Mouse (Mus musculus): ENCODE results near the gene Smyd2. TPM values are rescaled to one million over a fixed set of nuclear protein-coding genes. Genes with fewer than 3 reads are reported as not detected.

Smyd2 gene
- total and polyA plus RNA-seq, 3 experiments: 79.9 to 119 (median 84.7) TPM

DNA sequence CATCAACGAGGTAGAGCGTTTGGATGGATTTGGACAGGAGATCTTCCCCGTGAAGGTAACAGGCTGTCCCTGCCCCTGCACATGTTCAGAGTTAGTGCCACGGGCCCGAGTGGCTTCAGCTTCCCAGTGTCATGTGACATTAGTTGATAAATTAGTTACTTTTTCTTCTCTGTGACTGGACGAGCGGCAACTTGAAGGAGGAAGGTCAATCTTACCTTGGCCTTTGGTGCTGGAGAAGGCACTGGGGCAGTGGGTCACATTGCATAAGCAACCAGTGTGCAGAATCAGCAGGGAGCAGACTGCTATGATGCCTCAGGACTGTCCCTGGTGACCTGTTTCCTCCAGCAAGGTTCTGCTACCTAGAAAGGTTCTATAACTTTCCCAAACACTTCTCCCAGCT, 88.8 kb downstream of the Smyd2 start:
- Histone ChIP-seq H3K9me3 (replicated peaks; ENCODE audit: low read length) (no peaks in the 10 kb centered on the region), H3K4me3 (replicated peaks in 1 of 3; ENCODE audit: low read depth in 2 of 3, low read length in 2 of 3, poor library complexity in 1 of 3) (no peak overlapping the region), H3K79me2 (replicated peaks; ENCODE audit: control insufficient read depth, extremely low read depth, insufficient read depth, poor library complexity, severe bottlenecking) (no peaks in the 10 kb centered on the region), H3K4me1 (ENCODE audit: control insufficient read depth in 1 of 2, insufficient read depth in 2 of 2) (peaks cover 9 to 17% of the 10 kb centered on the region in 2 experiments), H3K9ac (ENCODE audit: insufficient read depth, low read depth) (no peak overlapping the region), H3K27ac (ENCODE audit: insufficient read depth, low read depth) (no peak overlapping the region), H3K4me2 (ENCODE audit: insufficient read depth, low read depth, poor library complexity, severe bottlenecking) (no peak overlapping the region), H3K36me3 (replicated peaks in 1 of 2; ENCODE audit: control insufficient read depth in 1 of 2, insufficient read depth in 1 of 2, low read length in 1 of 2) (no peaks in the 10 kb centered on the region), H3K27me3 (replicated peaks) (no peaks in the 10 kb centered on the region)
- no peak for DNase-seq (ENCODE audit: extremely low read depth)
- TF ChIP-seq TCF12 (IDR thresholded peaks at IDR 0.05; ENCODE audit: low read depth, low read length): no peak
- no peak for TF ChIP-seq MAFK (IDR thresholded peaks at IDR 0.05; ENCODE audit: insufficient replicate concordance, low read length)
- no peak for TF ChIP-seq BHLHE40 (IDR thresholded peaks at IDR 0.05; ENCODE audit: low read depth, low read length)
- no peak for TF ChIP-seq NRF1 (IDR thresholded peaks at IDR 0.05; ENCODE audit: low read depth, low read length)
- TF ChIP-seq ELF1 (IDR thresholded peaks at IDR 0.05; ENCODE audit: low read depth, low read length): no peak
- TF ChIP-seq GABPA (IDR thresholded peaks at IDR 0.05; ENCODE audit: insufficient replicate concordance, low read depth, low read length): no peak
- no peak for TF ChIP-seq RCOR1 (conservative IDR thresholded peaks at IDR 0.05; ENCODE audit: low read depth, low read length)
- no peak for TF ChIP-seq CHD2 (IDR thresholded peaks at IDR 0.05; ENCODE audit: low read length)
- TF ChIP-seq ZNF384 (IDR thresholded peaks at IDR 0.05; ENCODE audit: low read depth, low read length): no peak
- no peak for TF ChIP-seq UBTF (IDR thresholded peaks at IDR 0.05; ENCODE audit: low read depth, low read length)
- TF ChIP-seq IRF4 (IDR thresholded peaks at IDR 0.05; ENCODE audit: low read depth, low read length): no peak
- no peak for TF ChIP-seq MAZ (IDR thresholded peaks at IDR 0.05; ENCODE audit: low read depth, low read length)
- no peak for TF ChIP-seq RAD21 (IDR thresholded peaks at IDR 0.05; ENCODE audit: low read depth, low read length)
- dilution Hi-C loops (cut with MboI; ENCODE audit: extremely low pct_ligation_motif_present, extremely low pct_unique_long_range_greater_than_20kb, low sequenced_read_pairs) (no loop called here), in situ Hi-C loops (cut with MboI; ENCODE audit: low pct_ligation_motif_present, low pct_unique_long_range_greater_than_20kb, low sequenced_read_pairs) (no loop called here)

DNA sequence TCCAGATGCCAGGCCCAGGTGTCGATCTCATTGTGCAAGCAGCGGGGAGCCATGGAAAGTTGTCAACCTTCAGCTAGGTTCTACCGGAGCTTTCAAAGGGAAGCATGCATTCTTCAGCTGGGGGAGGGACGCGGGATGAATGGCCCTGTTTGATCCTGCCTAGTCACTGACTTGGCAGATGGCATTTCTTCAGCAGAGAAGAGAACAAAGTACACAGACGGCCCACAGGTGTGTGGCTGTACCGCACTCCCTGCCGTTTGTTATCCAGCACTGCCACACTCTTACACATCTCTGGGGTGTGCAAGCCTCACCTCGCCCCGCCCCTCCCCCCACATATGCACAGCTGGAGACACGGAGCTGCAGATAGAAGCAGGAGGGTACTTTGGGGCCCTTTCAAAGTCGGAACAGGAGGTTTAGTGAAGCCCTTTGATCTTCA, 91.3 kb downstream of the Smyd2 start:
- dilution Hi-C loops (cut with MboI; ENCODE audit: extremely low pct_ligation_motif_present, extremely low pct_unique_long_range_greater_than_20kb, low sequenced_read_pairs): no loop called here
- no peaks in the 10 kb centered on the region for H3K27me3 ChIP-seq (replicated peaks)
- no peaks in the 10 kb centered on the region for H3K9me3 ChIP-seq (replicated peaks; ENCODE audit: low read length)
- TF ChIP-seq ZC3H11A (IDR thresholded peaks at IDR 0.05; ENCODE audit: low read depth, low read length) (no peak), ZMIZ1 (IDR thresholded peaks at IDR 0.05; ENCODE audit: low read depth, low read length) (no peak), CTCF (conservative IDR thresholded peaks at IDR 0.05 in 1 of 2, IDR thresholded peaks at IDR 0.05 in 1 of 2; ENCODE audit: low read depth in 2 of 2, low read length in 2 of 2) (no peak), MAFK (IDR thresholded peaks at IDR 0.05; ENCODE audit: insufficient replicate concordance, low read length) (no peak), CHD2 (IDR thresholded peaks at IDR 0.05; ENCODE audit: low read length) (0 out of 2 replicates have a peak, but pooled peaks have one; percentile 27), USF1 (IDR thresholded peaks at IDR 0.05; ENCODE audit: low read depth, low read length) (no peak), RCOR1 (conservative IDR thresholded peaks at IDR 0.05; ENCODE audit: low read depth, low read length) (no peak)
- H3K36me3 ChIP-seq (replicated peaks in 1 of 2; ENCODE audit: control insufficient read depth in 1 of 2, insufficient read depth in 1 of 2, low read length in 1 of 2): no peaks in the 10 kb centered on the region
- H3K4me1 ChIP-seq (ENCODE audit: control insufficient read depth in 1 of 2, insufficient read depth in 2 of 2): peaks cover 2 to 8% of the 10 kb centered on the region in 2 experiments; a peak in 2 of 4 replicates
- no peak overlapping the region for H3K27ac ChIP-seq (ENCODE audit: insufficient read depth, low read depth)
- H3K4me3 ChIP-seq (replicated peaks in 1 of 3; ENCODE audit: low read depth in 2 of 3, low read length in 2 of 3, poor library complexity in 1 of 3): no peak overlapping the region
- no peak for DNase-seq (ENCODE audit: extremely low read depth)
- no peak overlapping the region for H3K4me2 ChIP-seq (ENCODE audit: insufficient read depth, low read depth, poor library complexity, severe bottlenecking)
- no peaks in the 10 kb centered on the region for H3K79me2 ChIP-seq (replicated peaks; ENCODE audit: control insufficient read depth, extremely low read depth, insufficient read depth, poor library complexity, severe bottlenecking)
- in situ Hi-C loops (cut with MboI; ENCODE audit: low pct_ligation_motif_present, low pct_unique_long_range_greater_than_20kb, low sequenced_read_pairs): no loop called here
- H3K9ac ChIP-seq (ENCODE audit: insufficient read depth, low read depth): no peak overlapping the region

Other genes starting within 250 kb of the Smyd2 start
- 21.5 and 22.3 TPM in 2 replicates for gene Cenpf, start 234.3 kb downstream of the Smyd2 start, total RNA-seq (2012; rRNA removed)
- 10.4 and 16.5 TPM in 2 replicates for gene Cenpf, start 234.3 kb downstream of the Smyd2 start, total RNA-seq (2014; rRNA removed)
- gene Cenpf, start 234.3 kb downstream of the Smyd2 start, polyA plus RNA-seq (2012; ENCODE audit: insufficient read length, low read depth): 23.4 and 28.2 TPM in 2 replicates
- under 0.01 and 0.04 TPM in 2 replicates for gene Ptpn14, start 194.1 kb downstream of the Smyd2 start, total RNA-seq (2012; rRNA removed)
- not detected in 2 replicates for gene Ptpn14, start 194.1 kb downstream of the Smyd2 start, total RNA-seq (2014; rRNA removed)
- 0.10 and 0.37 TPM in 2 replicates for gene Ptpn14, start 194.1 kb downstream of the Smyd2 start, polyA plus RNA-seq (2012; ENCODE audit: insufficient read length, low read depth)
- 0.04 TPM in 2 replicates for gene Prox1, start 248.4 kb upstream of the Smyd2 start, total RNA-seq (2012; rRNA removed)
- not detected in 2 replicates for gene Prox1, start 248.4 kb upstream of the Smyd2 start, total RNA-seq (2014; rRNA removed)
- gene Prox1, start 248.4 kb upstream of the Smyd2 start, polyA plus RNA-seq (2012; ENCODE audit: insufficient read length, low read depth): 0.12 and 0.27 TPM in 2 replicates